Mouse (Mus musculus) heart, adult 2 months (tissue): ENCODE measurements around the gene Rab3il1. TPM values are rescaled to one million over a fixed set of nuclear protein-coding genes. Genes with fewer than 3 reads are reported as not detected.
"Not testable (repeated sequence)": the region's sequence is repeated elsewhere in the genome, so short reads cannot be mapped to it uniquely, and the experiment has no call there.

ENCODE experiments used
- DNase-seq, 2 experiments: peaks; one replicate each; pipeline ENCODE4 v3.0.0; 2021
- H3K27ac ChIP-seq: fragments of 200-600 bp; 2 replicates; pipeline ENCODE4 v1.8.1; 2022
- H3K27me3 ChIP-seq: fragments of 200-500 bp; 2 replicates; pipeline ENCODE4 v1.6.1; 2012; ENCODE audit warnings: mild to moderate bottlenecking, low read length, inconsistent platforms, mixed read lengths; ENCODE audit not compliant: control insufficient read depth, insufficient read depth
- H3K36me3 ChIP-seq: fragments of 200-500 bp; 2 replicates; pipeline ENCODE4 v1.6.1; 2012; ENCODE audit warnings: low read length, inconsistent platforms; ENCODE audit not compliant: control insufficient read depth, insufficient read depth
- H3K4me1 ChIP-seq: fragments of 200-500 bp; 2 replicates; pipeline ENCODE4 v1.6.1; 2011; ENCODE audit warnings: low read length; ENCODE audit not compliant: control insufficient read depth, insufficient read depth
- H3K4me3 ChIP-seq: fragments of 200-600 bp; 2 replicates; pipeline ENCODE4 v1.8.1; 2022
- H3K79me2 ChIP-seq: fragments of 200-500 bp; replicated peaks from 2 replicates; pipeline ENCODE4 v1.6.1; 2012; ENCODE audit warnings: mild to moderate bottlenecking, inconsistent platforms, low read length, moderate library complexity, mixed read lengths; ENCODE audit not compliant: control insufficient read depth, insufficient read depth
- H3K9ac ChIP-seq: fragments of 200-500 bp; 2 replicates; pipeline ENCODE4 v1.6.1; 2012; ENCODE audit warnings: low read depth, mild to moderate bottlenecking, control low read depth, inconsistent platforms, low read length, mixed read lengths
- CTCF ChIP-seq: fragments of 200-600 bp; IDR thresholded peaks from 2 replicates; pipeline ENCODE4 v1.8.1; 2022; ENCODE audit warnings: antibody characterized with exemption, mild to moderate bottlenecking, moderate library complexity
- EP300 ChIP-seq: fragments of 200-500 bp; IDR thresholded peaks from 2 replicates; pipeline ENCODE4 v1.6.1; 2011; ENCODE audit warnings: low read depth, low read length, control low read depth; ENCODE audit not compliant: insufficient read depth
- POLR2A ChIP-seq: fragments of 200-500 bp; IDR thresholded peaks from 2 replicates; pipeline ENCODE4 v1.6.1; 2011; ENCODE audit warnings: mild to moderate bottlenecking, low read depth, low read length, control low read depth; ENCODE audit not compliant: insufficient read depth
- WGBS: fragments of 180-500 bp; shearing (Covaris S2); methylation state at CpG from one replicate; pipeline ENCODE4 v1.1.7; 2018; 5-methylcytosine and 5-hydroxymethylcytosine counted together
- intact Hi-C: fragments of 180-260 bp; cut with DNase I; formaldehyde crosslinking; loops from one replicate; pipeline ENCODE4 v1.15.1; 2025
- polyA plus RNA-seq: library from polyadenylated mRNA; depleted of rRNA; stranded (reverse); fragments of >200 nt; gene quantifications from 2 replicates; pipeline ENCODE4 v1.2.3, GENCODE M21; 2012
- total RNA-seq, 2 experiments: library from RNA; stranded (reverse); gene quantifications; 2 replicates each; pipeline ENCODE4 v1.2.3; 2021

Rab3il1 gene
- total and polyA plus RNA-seq, 3 experiments, result 5.9 to 11.1 (median 6.5) TPM

- no peak for DNase-seq
- Histone ChIP-seq H3K4me1 (no peaks in the 10 kb centered on the region), H3K9ac (no peak overlapping the region), H3K4me3 (no peak overlapping the region), H3K27me3 (no peaks in the 10 kb centered on the region), H3K79me2 (no peaks in the 10 kb centered on the region), H3K27ac (no peak overlapping the region), H3K36me3 (no peaks in the 10 kb centered on the region)
- 90% methylated on average over 10 of the region's 10 CpGs for WGBS
- intact Hi-C loops, result no loop called here
- TF ChIP-seq POLR2A (no peak), EP300 (no peak), CTCF (no peak)
Observed at GRCm38 (mm10) chr19:9968081-9968787, 33.2 kb upstream of the Rab3il1 start.

- H3K27ac ChIP-seq, H3K36me3 ChIP-seq, H3K4me1 ChIP-seq, H3K27me3 ChIP-seq, intact Hi-C loops, H3K9ac ChIP-seq, H3K4me3 ChIP-seq, H3K79me2 ChIP-seq: not testable (repeated sequence)
- 19% methylated on average over 2 of the region's 2 CpGs for WGBS
- DNase-seq, result peak in 1 of 2 experiments; percentile 60
Observed at GRCm38 (mm10) chr19:9974853-9975252, 26.6 kb upstream of the Rab3il1 start.

- Histone ChIP-seq H3K9ac (no peak overlapping the region), H3K4me3 (no peak overlapping the region), H3K36me3 (no peaks in the 10 kb centered on the region), H3K27ac (peak overlapping the region; percentile 7), H3K4me1 (peaks cover 13% of the 10 kb centered on the region), H3K79me2 (no peaks in the 10 kb centered on the region), H3K27me3 (no peaks in the 10 kb centered on the region)
- DNase-seq, result no peak
- TF ChIP-seq POLR2A (no peak), EP300 (no peak), CTCF (no peak)
- 87% methylated on average over 10 of the region's 10 CpGs for WGBS
- intact Hi-C loops, result no loop called here
Observed at GRCm38 (mm10) chr19:9977085-9977484, 24.4 kb upstream of the Rab3il1 start.

- no peak overlapping the region for H3K4me3 ChIP-seq
- H3K27ac ChIP-seq, result peak overlapping the region; percentile 94
- TF ChIP-seq CTCF (no peak), EP300 (peak; percentile 56)
- peaks cover 13% of the 10 kb centered on the region for H3K4me1 ChIP-seq
- no peak overlapping the region for H3K9ac ChIP-seq
- H3K79me2 ChIP-seq, result 0 out of 2 replicates have a peak, but pooled peaks cover 1% of the 10 kb centered on the region
- intact Hi-C loops, result no loop called here
- DNase-seq, result peak; percentile 88 to 89
- WGBS, result 9% methylated on average over 5 of the region's 5 CpGs
- no peaks in the 10 kb centered on the region for H3K27me3 ChIP-seq
- H3K36me3 ChIP-seq, result no peaks in the 10 kb centered on the region; the same call in 1 of the 2 replicates
Observed at GRCm38 (mm10) chr19:9978431-9978951, 23.0 kb upstream of the Rab3il1 start.

GRCm38 (mm10) chr19:9979156-9979555, 22.3 kb upstream of the Rab3il1 start:
- no peak for DNase-seq
- Histone ChIP-seq H3K27me3 (no peaks in the 10 kb centered on the region), H3K36me3 (peaks cover 6% of the 10 kb centered on the region), H3K27ac (peak overlapping the region; percentile 94), H3K4me3 (no peak overlapping the region), H3K9ac (no peak overlapping the region), H3K4me1 (peaks cover 15% of the 10 kb centered on the region), H3K79me2 (0 out of 2 replicates have a peak, but pooled peaks cover 1% of the 10 kb centered on the region)
- intact Hi-C loops, result no loop called here
- 94% methylated on average over 2 of the region's 2 CpGs for WGBS
- TF ChIP-seq EP300 (no peak), POLR2A (no peak), CTCF (no peak)

GRCm38 (mm10) chr19:9980258-9980657, 21.2 kb upstream of the Rab3il1 start, which contains the start of gene Fth1:
Gene Fth1 (plus strand): TSS chr19:9980598.
- intact Hi-C loops, result no loop called here
- WGBS, result 88% methylated on average over 4 of the region's 4 CpGs
- Histone ChIP-seq H3K4me1 (peaks cover 20% of the 10 kb centered on the region), H3K9ac (no peak within 1 kb of the TSS), H3K4me3 (no peak within 1 kb of the TSS), H3K79me2 (0 out of 2 replicates have a peak, but pooled peaks cover 1% of the 10 kb centered on the region), H3K27ac (peak within 1 kb of the TSS; percentile 97), H3K36me3 (peaks cover 8% of the 10 kb centered on the region), H3K27me3 (no peaks in the 10 kb centered on the region)
- TF ChIP-seq CTCF (no peak), POLR2A (no peak), EP300 (no peak)
- DNase-seq, result no peak
